Mouse (Mus musculus) ZHBTc4 (cell line): ENCODE measurements around the gene Utp14a.
"Not testable (repeated sequence)": the region's sequence is repeated elsewhere in the genome, so short reads cannot be mapped to it uniquely, and the experiment has no call there.

Experiments used
- DNase-seq: peaks from one replicate; pipeline ENCODE4 v3.0.0-alpha.2; 2011; ENCODE audit warnings: low read depth, low spot score

Gene Utp14a

DNA sequence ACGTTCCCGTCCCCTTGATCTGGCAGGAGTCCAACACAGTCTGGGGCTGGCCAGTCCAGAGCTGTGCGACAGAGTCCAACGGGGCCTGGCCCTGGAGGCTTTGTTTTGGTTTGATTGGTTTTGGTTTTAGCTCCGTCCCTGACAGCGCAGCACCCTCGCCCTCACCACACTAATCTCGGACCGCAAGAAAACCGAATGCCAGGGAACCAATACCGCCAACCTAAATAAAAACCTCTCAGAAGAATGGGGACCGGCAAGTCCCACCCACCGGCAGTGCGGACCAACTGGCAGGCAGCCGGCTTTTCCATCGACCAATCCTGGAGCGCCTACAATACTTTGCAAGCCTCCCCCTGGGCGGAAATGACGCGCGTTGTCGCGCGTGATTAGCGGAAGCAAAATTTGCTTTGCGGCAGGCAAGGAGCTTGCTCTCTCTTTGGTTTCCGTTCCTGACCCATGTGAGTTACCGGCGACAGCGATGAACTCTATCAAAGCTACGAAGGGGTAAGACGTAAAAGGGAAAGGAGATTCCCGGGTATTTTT, at the start of gene Utp14a:
Gene Utp14a (plus strand): TSS at position 395 of the 540 bp plus-strand sequence.
- peak; percentile 97 for DNase-seq

DNA sequence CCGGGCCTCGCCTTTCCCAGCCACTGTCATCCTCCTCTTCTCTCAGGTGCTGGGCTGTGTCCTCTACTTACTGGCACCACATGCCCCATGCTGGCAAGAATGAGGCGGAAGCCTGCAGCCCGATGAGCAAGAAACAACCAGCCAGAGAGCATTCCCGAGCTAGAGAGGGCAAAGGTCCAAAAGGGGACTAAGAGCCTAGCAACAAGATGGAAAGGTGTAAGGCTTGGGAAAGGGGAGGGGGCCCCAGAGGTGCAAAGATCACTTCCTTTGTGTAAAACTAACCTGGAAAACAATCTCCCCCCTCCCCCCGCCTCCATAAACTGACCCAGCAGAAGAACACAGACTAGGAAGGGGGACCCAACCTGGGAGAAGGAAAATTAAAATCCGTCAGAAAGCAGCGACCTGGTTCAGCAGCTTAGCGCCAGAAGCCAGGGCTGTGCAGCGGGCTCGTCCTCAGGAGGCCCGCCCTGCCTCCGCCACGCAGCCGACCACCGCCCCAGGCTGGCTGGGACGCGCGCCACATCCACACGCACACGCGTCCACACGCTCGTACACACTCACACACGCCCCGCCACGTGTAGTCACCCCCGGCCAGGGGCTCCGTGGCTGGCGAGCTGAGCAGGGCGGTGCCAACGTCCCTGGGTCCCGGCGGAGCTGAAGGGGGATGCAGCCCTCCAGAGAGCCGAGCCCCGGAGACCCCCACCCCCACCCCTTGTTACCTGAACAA, 48.7 kb upstream of the Utp14a start:
- DNase-seq: peak; percentile 62

DNA sequence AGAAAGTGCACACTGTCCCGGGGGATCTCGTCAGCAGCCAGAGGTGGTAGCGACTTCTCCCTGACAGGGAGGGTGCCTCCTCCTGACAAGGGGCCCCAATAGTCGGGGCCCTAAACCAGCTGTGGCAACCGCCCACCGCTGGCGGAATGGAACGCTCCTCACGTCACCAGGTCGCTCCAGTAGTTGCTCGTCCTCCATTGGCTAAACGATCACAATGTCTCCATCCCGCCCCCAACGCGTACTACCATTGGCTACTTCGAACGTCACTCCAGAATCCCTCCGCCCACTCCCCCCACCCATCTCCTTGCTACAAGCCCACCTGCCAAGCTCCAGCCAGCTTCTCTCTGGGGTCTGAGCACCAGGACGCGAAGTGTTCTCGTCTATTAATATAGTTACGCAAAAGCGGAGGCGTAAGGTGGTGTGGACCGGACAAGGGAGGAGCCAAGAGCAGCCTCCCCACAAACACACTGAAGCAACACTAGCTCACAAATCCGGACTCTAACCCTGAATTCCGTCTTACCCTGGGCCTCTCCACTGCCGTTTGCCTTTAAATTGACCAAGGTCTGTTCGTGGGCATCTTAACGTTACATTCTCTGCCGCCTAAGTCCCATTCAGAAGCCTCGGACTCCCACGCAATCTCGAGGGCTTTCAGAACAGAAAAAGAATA, 48.0 kb upstream of the Utp14a start, which contains the start of gene Zdhhc9:
Gene Zdhhc9 (minus strand): TSS at position 360 of the 667 bp plus-strand sequence.
- peak; percentile 91 for DNase-seq

DNA sequence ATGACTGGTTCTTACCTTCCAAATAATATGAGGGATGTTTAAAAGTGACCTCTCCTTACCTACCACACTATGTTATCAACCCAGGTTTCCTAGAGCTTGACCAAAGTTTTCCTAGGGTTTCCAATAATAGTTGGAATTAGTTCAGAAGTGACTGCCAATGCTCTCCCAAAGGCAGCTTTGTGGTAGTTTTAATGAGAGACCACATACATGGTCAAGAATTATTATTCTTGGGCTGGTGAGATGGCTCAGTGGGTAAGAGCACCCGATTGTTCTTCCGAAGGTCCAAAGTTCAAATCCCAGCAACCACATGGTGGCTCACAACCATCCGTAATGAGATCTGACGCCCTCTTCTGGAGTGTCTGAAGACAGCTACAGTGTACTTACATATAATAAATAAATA, 46.9 kb upstream of the Utp14a start:
- not testable (repeated sequence) for DNase-seq

DNA sequence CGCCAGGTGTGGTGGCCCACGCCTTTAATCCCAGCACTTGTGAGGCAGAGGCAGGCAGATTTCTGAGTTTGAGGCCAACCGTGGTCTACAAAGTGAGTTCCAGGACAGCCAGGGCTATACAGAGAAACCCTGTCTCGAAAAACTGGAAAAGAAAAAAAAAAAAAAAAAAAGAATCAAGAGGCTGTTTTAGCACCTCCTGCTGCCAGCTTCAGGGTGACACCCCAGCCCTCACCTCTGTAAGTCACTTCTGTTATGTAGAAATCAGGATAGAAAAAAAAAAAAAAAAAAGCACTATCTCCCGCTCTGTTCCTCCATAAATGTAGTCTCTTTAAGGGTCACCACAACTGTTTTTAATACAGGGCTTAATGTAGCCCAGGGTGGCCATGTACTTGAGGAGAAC, 37.2 kb upstream of the Utp14a start:
- DNase-seq: no peak

DNA sequence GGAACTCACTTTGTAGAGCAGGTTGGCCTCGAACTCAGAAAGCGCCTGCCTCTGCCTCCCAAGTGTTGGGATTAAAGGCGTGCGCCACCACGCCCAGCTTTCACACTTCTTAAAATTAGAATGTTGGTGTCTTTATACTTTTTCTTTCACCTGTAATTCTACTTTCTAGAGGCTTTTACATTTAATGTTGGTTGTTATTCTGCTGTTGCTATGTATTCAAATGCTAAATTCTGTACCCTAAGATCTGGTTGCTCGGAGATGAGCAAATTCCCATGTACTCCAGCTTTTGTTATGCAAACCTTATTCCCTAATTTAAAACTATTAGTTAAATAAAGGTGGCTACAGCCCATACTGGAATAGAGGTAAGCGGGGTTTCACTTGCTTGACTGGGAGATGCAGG, 34.0 kb upstream of the Utp14a start:
- peak; percentile 70 for DNase-seq

DNA sequence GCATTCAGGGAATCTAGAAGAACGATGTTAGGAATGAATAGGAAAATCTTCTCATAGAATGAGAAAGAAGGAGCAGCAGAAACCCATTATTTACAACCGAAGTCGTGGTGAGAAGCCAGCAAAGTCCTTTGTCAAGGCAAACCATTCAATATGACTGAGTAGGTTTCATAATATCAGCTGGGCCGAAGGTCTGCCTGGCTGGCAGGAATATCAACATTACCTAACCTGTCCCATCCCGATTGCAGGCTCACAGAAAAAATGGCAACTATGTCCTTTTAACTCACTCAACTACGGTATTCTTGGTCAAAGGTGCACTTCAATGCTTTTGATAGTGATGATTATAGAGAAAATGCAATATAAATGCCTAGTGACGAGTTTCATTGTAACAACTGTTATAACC, 30.4 kb upstream of the Utp14a start:
- no peak for DNase-seq

DNA sequence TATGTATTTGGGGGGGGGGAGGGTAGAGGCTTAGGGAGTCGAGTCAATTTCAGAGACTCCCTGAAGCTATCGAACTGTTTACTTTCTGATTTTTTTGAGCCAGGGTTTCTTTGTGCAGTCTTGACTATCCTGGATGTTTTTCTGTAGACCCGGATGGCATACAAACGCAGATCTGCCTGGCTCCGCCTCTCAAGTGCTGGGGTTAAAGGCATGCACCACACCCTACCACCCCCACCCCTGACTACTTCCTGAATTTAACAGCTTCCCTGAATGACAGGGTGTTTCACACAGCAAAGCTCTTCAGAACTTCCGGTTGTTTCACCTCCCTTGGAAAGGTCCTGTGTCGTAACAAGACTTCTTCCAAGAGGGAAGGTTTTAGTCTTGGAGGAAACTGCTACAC, 22.2 kb upstream of the Utp14a start:
- peak; percentile 85 for DNase-seq

DNA sequence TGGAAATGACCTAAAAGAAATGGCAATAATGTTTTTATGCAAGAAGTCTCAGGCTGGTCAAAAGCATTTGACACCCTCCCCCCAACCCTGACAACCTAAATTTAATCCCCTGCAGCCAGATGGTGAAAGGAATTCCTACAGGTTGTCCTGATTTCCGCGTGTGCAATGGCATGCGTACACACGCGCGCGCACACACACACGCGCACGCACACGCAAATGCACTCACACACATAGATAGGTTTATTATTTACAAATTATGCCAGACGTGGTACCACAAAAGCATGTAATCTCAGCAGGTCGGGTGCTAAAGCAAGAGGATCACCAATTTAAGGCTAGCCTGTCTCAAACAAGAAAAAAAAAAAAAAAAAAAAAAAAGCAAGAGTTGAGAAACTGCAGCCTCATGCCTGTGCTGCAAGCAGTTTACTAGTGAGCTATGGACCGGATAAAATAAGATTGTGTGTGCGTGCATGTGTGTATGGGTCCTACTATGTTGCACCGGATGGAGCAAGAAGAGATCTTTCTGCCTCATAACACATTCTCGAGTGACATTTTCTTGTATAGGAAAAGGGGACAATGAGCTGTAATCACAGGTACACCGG, 733 bp upstream of the Utp14a start:
- DNase-seq: no peak

DNA sequence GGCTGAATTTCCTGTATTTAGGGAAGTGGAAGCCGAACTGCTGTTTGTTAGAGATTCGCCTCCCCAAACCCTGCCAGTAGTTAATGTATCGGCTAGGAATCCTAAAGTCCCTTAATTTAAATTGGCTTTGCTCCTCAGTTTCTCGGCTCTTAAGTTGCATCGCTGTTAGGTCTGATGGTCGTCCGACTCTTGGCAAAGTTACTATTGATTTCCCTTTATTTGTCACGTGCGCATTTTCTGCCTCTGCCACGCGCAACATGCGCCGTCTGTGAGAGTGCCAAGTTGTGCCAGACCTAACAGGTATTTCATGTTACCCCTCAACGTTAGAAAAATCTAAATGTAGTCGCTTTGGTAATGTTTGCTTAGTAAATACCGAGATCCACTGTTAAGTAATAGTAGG, 349 bp downstream of the Utp14a start:
- DNase-seq: no peak

DNA sequence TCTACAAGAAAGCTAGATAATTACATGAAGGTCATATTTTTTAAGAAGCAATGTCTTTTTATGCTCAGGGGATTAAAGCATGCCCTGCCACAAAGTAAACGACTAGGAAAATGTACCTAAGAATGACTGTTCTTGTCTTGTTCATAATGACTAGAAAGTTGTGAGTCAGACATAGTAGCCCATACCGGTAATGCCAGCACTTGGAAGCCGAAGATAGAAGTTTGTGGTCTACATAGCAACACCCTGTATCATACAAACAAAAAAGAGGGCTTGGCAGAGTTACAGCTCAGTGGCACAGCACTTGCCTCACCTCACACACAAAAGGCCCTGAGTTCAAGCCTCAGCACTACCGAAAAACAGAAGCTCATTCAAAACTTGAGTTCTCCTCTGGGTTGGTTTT, 15.0 kb downstream of the Utp14a start:
- DNase-seq: no peak

DNA sequence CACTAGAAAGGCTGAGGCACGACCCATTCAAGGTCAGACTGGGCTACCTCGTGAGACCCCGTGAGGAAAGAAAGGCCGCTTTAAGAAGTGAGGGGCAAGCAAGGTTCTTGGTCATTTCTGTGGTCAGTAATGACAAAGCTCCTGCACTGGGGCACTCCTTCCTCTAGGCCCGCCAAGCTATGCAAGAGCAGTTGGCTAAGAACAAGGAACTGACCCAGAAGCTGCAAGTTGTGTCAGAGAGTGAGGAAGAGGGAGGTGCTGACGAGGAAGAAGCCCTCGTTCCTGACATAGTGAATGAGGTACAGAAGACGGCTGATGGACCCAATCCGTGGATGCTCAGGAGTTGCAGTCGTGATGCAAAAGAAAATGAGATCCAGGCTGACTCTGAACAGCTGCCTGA, 18.0 kb downstream of the Utp14a start:
- DNase-seq: no peak

DNA sequence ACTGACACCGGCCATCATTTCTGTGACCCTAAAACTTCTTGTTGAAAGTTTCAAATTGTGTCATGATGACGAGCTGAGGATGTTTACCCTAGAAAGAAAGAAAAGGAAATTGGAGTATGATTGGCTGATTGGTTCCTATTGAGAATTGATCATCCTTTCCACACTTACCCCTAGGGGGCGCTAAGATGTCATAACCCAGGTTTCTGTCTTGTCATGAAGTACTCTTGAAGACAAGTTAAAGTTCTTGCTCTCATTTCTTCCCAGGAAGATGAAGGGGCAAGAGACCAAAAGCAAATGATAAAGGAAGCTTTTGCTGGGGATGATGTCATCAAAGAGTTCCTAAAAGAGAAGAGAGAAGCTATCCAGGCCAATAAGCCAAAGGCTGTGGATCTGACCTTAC, 21.4 kb downstream of the Utp14a start:
- peak; percentile 61 for DNase-seq

DNA sequence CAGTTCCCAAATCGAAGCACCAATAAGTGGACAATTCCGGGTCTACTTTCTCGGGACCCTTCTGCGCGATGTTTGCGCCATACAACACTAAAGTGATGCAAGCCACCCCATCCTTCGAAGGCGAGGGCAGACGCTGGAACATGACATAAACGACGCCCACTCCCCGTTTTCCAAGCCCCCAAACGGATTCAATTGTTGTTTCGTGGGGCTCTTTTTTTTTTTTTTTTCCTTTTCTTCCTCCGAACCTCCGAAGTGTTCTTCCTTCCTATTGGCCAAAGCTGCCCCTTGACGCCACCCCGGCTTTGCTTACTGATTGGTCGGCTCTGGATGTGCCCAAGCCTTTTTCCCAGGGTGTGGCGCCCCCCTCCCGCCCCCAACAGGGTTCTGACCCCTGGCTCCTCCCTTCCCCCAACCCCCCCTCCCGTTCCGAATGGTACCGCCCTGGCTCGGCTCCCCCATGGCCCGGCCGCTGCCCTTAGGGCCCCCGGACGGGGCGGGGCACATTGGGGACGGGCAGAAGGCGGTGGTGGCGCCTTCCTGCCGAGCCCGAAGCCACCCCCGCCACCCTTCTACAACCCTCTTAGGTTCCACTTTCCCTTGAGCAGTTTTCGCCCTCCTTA, 27.8 kb downstream of the Utp14a start:
- DNase-seq: peak; percentile 82

DNA sequence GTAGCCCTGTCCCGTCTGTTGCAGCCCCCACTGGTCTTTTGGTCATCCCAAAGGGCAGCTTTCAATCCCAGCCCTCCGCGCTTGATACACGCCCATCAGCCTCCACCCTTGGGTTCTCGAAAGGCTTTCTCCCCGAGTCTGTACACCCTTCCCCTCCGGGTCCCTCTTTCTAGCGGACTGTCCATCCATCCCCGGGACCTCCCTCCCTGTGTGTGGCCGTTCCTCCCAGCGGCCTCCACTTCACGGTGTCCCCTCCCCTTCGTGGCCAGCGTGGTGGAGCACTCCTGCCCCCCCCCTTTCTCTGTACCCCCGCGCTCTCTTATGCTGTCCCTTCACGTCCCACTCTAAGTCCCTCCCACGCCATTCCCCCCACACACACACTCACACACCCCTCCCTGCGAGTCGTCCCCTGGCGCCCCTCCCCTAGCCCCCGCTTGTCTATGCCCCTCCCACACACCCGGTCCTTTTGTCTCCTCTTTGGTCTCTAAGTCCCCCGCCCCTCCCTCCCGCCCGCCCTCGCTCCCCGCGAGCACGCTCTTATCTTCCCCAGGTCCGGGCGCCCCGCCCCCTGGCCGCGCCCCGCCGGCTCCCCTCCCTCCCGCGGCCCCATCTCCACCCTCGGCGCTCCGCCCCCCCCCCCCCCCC, 28.5 kb downstream of the Utp14a start:
- peak; percentile 88 for DNase-seq

DNA sequence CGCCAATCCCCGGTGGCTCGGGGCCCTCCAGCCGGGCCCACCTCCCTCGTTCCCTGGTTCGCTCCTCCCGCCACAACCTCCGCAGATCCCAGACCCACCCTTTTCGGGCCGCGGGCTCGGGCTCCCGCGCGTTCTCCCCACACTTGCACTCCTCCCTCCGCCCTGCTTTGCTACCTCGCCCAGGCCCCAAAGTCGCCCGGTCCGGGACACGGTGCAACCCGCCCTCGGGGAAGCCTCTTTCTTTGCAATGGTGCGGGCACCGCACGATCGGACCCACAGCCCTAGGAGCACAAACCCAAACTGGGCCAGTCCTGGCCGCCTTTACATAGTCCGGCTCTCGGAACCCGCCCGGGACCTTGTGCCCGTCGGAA, 29.0 kb downstream of the Utp14a start:
- no peak for DNase-seq

DNA sequence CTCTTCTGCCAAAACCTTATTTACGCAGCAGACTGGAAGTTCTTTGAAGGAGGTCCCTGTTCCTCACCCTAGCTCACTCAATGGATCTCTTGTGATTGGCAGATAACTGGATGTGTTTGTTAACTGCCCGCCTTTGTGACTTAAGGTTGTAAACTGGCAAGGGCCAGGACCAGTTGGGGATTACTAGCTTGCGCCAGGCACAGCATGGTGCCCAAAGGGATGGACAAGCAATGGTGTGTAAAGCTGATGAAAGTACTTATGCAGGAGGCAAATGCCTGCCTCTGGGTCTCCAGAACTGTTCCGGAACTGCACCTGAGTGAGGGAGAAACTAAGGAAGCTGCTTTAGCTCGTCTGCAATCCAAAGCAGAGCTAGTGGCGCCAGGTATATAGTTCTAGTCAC, 29.8 kb downstream of the Utp14a start:
- no peak for DNase-seq

DNA sequence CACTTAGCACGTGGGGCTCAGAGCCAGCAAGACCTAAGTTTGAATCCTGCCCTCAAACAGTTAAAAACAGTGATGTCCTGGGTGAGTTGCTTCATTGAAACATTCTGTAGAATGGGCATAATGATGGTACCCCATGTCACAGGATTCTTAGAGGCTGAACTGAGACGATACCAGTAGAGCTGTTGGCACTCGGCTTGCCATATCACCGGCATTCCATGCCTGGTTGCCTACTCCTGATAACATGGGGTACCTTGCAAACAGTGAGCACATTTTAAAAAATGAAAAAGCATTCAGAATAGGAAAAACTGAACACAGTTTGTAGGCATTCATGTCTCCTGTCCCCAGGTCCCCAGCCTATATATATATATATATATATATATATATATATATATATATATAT, 31.3 kb downstream of the Utp14a start:
- DNase-seq: no peak

DNA sequence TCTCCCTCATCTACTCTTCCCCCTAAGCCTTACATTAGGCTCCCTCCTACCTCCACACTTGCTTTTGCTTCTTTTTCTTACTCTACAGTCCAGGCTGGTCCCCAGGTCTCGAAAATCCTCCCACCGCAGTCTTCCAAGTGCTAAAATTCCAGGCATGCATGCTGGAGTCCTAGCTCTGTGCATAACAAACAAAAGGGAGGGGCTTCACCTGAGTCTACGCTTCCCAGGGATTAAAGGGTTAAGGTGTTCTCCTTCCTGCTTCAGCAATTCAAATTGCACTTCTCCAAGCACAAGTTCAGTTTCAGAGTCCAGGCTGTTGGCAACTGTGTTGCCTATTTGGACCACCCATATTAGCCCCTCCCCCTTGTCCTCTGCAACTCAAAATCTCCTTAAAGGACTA, 34.8 kb downstream of the Utp14a start:
- DNase-seq: peak; percentile 82

DNA sequence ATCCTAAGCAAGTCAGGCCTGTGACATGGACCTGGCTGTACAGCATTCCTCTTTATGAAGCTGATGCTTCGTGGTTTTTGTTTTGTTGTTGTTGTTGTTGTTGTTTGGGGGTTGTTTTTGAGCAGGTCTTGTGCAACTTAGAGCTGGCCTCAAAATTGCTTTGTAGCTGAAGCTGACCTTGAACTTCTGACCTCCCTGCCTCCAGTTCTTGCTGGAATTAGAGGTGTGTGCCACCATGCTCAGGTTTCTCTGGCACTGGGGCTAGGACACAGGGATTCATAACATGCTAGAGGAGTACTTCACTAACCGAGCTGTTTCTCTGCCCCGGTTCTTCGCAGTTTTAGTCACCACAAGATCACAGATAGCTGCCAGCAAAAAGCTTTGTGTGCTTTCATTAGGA, 48.7 kb downstream of the Utp14a start:
- DNase-seq: peak; percentile 73

DNA sequence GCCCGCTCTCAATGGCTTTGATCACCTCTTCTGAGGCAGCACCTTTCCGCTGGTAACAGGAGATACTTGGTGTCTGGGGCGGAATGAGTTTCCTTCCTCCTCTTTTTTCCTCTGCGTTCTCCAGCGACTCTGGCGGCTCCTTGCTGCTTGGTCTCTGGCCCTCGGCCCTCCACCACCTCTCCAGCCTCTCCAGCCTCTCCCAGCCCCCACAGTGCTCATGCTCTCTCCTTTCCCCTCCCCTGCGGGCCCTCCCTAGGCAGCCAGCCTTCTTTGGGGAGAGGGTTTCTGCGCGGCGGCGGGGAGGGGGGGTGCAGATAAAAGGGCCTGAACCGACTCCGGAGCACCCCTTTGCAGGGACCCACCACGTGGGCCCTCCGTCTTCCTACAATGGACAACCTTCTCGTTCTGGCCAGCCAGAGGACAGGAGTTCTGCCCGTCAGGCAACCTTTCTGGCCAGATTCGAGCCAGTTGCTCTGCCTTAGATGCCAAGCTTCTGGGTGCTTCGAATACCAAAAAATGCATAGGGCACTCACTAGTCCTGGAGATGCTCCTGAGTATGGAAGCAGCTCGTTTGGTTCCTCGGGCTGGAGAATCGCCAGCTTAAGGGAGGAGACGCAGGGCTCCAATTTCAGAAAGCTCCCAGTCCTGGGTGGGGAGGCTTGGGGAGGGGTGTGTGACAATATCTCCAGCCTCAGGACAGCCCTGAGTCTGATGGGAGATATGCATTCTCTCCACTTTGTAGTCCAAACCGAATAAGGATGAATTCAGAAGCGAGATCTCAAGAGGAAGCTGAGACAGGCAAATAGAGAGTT, 54.2 kb downstream of the Utp14a start:
- no peak for DNase-seq
